Mouse (Mus musculus): ENCODE results near the gene 1700013H16Rik.

GRCm38 (mm10) chrX:53702673-53703072, 55.0 kb downstream of the 1700013H16Rik start:
- TF ChIP-seq CTCF (IDR thresholded peaks at IDR 0.05; ENCODE audit: extremely low read depth, insufficient read length, insufficient replicate concordance, low read depth, low read length), result no peak
- TF ChIP-seq POLR2A (IDR thresholded peaks at IDR 0.05; ENCODE audit: low read depth, low read length), result no peak
